Mouse (Mus musculus) lung, postnatal 14 days (tissue): ENCODE data around the gene Sh3bp4.

ENCODE experiments used
- DNase-seq: peaks from one replicate; pipeline ENCODE4 v3.0.0; 2021

Gene Sh3bp4

DNA sequence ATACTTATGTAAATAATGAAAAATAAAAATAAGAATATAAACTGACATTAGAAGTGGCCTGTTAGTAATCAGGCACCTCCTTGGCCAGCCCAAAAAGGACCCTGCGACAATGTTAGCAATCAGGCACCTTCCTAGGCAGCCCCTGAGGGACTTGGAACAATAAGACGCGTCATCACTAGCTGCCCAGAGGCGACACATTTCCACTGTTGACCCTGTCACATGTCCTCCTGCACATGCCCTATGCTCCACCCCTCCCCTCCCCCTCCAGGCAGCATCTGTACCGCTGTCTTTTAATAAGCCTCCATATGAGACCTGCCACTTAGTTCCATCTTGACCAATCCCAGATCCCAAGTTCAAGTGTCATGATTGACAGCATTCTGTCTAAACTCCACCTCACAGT is 119.0 kb downstream of the Sh3bp4 start:
- no peak for DNase-seq

- no peak for DNase-seq
Measured at GRCm38 (mm10) chr1:89190621-89191020, 120.4 kb downstream of the Sh3bp4 start.

GRCm38 (mm10) chr1:89191127-89191740 is 121.0 kb downstream of the Sh3bp4 start:
- DNase-seq = peak; percentile 89

GRCm38 (mm10) chr1:89192536-89193220 is 122.5 kb downstream of the Sh3bp4 start:
- peak; percentile 58 for DNase-seq

DNA sequence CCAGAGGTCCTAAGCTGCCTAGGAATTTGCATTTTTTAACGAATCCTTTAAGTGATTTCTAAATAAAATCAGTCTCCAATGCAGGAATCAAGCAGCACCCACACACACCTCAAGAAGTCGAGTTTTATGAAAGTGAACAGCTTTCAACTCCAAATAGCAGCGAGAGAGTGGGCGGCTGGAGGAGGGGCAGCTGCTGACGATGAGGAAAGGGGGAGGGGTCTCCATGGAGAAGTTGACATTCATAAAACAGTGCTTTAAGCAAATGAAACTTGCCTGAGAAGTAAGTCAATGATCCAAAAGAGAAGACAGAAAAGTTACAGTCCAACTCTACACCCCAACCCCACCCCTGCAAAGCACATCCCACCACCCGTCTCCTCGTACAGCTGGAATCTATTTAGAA is 123.4 kb downstream of the Sh3bp4 start:
- no peak for DNase-seq

GRCm38 (mm10) chr1:89195827-89196712 is 125.9 kb downstream of the Sh3bp4 start:
- DNase-seq = peak; percentile 91
